Mouse (Mus musculus) stomach, postnatal 0 days (tissue): ENCODE measurements around the gene Ndufa4l2.

Source experiments
- CTCF ChIP-seq: IDR thresholded peaks from 2 replicates; pipeline ENCODE4 v1.5.1; 2016; ENCODE audit warnings: antibody characterized with exemption, low read depth, mild to moderate bottlenecking, moderate library complexity
- EP300 ChIP-seq: optimal IDR thresholded peaks from 2 replicates; pipeline ENCODE3; 2016; ENCODE audit warnings: antibody characterized with exemption

DNA sequence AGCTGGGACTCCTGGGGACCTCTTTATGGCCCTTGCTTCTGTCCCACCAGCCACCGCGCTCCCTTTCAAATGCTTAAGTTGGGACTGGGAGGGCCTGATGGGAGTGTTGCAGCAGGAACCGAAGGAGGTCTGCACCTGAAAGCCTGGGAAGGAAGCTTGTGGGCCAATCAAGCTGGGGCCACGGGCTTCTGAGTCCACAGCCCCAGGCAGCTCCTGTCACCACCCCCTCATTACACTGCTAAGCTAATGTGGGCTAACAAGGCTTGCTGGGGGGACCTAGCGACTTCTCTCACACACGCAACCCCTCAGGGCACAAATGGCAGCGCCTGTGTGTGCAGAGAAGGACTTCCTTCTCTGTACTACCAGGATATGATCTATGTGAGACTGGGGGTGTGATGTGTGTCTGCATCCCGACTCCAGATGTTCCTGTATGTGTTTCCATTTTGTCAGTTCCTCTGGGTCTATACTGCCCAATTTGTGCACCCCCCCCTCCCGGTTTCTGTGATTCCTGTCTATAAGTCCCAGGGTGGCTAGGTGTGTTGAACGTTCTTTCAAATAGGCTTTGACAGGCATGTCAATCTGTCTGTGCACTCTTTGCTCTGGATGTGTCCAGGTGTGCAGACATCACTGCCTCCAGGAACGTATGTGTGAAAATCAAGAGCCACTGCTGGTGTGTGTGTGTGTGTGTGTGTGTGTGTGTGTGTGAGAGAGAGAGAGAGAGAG, 3.7 kb upstream of the Ndufa4l2 start:
- no peak for TF ChIP-seq CTCF
- no peak for TF ChIP-seq EP300
